Mouse (Mus musculus): Measurements from ENCODE around the gene Nek6. TPM values are rescaled to one million over a fixed set of nuclear protein-coding genes. Genes with fewer than 3 reads are reported as not detected.

Gene Nek6
- polyA plus RNA-seq, 1 experiment from 2014 or later = 90.1 TPM

GRCm38 (mm10) chr2:38484556-38484955 is 26.9 kb upstream of the Nek6 start:
- Histone ChIP-seq H3K27me3 (ENCODE audit: insufficient read depth, poor library complexity, severe bottlenecking) (0 out of 2 replicates have a peak, but pooled peaks cover 4% of the 10 kb centered on the region), H3K4me3 (no peak overlapping the region), H3K36me3 (no peaks in the 10 kb centered on the region), H3K4me1 (peaks cover 27% of the 10 kb centered on the region), H3K9me3 (no peaks in the 10 kb centered on the region), H3K27ac (peak overlapping the region; percentile 36; the same call in 1 of the 2 replicates)
- WGBS = 55% methylated on average over 11 of the region's 11 CpGs
- DNase-seq (ENCODE audit: low spot score) = no peak

- H3K36me3 ChIP-seq = no peaks in the 10 kb centered on the region
- peaks cover 27% of the 10 kb centered on the region for H3K4me1 ChIP-seq
- no peak overlapping the region for H3K4me3 ChIP-seq
- 74% methylated on average over 3 of the region's 3 CpGs for WGBS
- 0 out of 2 replicates have a peak overlapping the region, but pooled peaks have one; percentile 49 for H3K27ac ChIP-seq
- no peak for DNase-seq (ENCODE audit: low spot score)
- no peaks in the 10 kb centered on the region for H3K9me3 ChIP-seq
- 0 out of 2 replicates have a peak, but pooled peaks cover 4% of the 10 kb centered on the region for H3K27me3 ChIP-seq (ENCODE audit: insufficient read depth, poor library complexity, severe bottlenecking)
These were observed 26.0 kb upstream of the Nek6 start for GRCm38 (mm10) chr2:38485409-38485808.

GRCm38 (mm10) chr2:38485957-38486931 is 25.2 kb upstream of the Nek6 start:
- 60% methylated on average over 6 of the region's 6 CpGs for WGBS
- Histone ChIP-seq H3K27me3 (ENCODE audit: insufficient read depth, poor library complexity, severe bottlenecking) (0 out of 2 replicates have a peak, but pooled peaks cover 4% of the 10 kb centered on the region), H3K4me3 (no peak overlapping the region), H3K4me1 (peaks cover 27% of the 10 kb centered on the region), H3K9me3 (no peaks in the 10 kb centered on the region), H3K27ac (peak overlapping the region; percentile 49), H3K36me3 (no peaks in the 10 kb centered on the region)
- no peak for DNase-seq (ENCODE audit: low spot score)

GRCm38 (mm10) chr2:38497594-38497993 is 13.8 kb upstream of the Nek6 start:
- H3K27me3 ChIP-seq (ENCODE audit: insufficient read depth, poor library complexity, severe bottlenecking) = no peaks in the 10 kb centered on the region
- no peak overlapping the region for H3K27ac ChIP-seq
- H3K4me3 ChIP-seq = no peak overlapping the region
- DNase-seq (ENCODE audit: low spot score) = no peak
- no peaks in the 10 kb centered on the region; the same call in 1 of the 2 replicates for H3K4me1 ChIP-seq
- H3K36me3 ChIP-seq = no peaks in the 10 kb centered on the region
- no peaks in the 10 kb centered on the region for H3K9me3 ChIP-seq

GRCm38 (mm10) chr2:38501606-38502005 is 9.8 kb upstream of the Nek6 start:
- WGBS = 25% methylated on average over 1 of the region's 1 CpGs
- no peak overlapping the region for H3K4me3 ChIP-seq
- DNase-seq (ENCODE audit: low spot score) = no peak
- no peaks in the 10 kb centered on the region; the same call in 1 of the 2 replicates for H3K4me1 ChIP-seq
- no peak overlapping the region for H3K27ac ChIP-seq
- no peaks in the 10 kb centered on the region for H3K36me3 ChIP-seq
- no peaks in the 10 kb centered on the region for H3K27me3 ChIP-seq (ENCODE audit: insufficient read depth, poor library complexity, severe bottlenecking)
- no peaks in the 10 kb centered on the region for H3K9me3 ChIP-seq

- DNase-seq (ENCODE audit: low spot score) = no peak
- Histone ChIP-seq H3K36me3 (no peaks in the 10 kb centered on the region), H3K4me1 (no peaks in the 10 kb centered on the region; the same call in 1 of the 2 replicates), H3K27ac (no peak overlapping the region), H3K4me3 (no peak overlapping the region), H3K9me3 (no peaks in the 10 kb centered on the region), H3K27me3 (ENCODE audit: insufficient read depth, poor library complexity, severe bottlenecking) (no peaks in the 10 kb centered on the region)
- WGBS = 69% methylated on average over 6 of the region's 6 CpGs
These were observed 9.3 kb upstream of the Nek6 start for GRCm38 (mm10) chr2:38502123-38502522.

GRCm38 (mm10) chr2:38502747-38503146 is 8.7 kb upstream of the Nek6 start:
- no peak for DNase-seq (ENCODE audit: low spot score)
- Histone ChIP-seq H3K9me3 (no peaks in the 10 kb centered on the region), H3K4me1 (no peaks in the 10 kb centered on the region; the same call in 1 of the 2 replicates), H3K4me3 (no peak overlapping the region), H3K27me3 (ENCODE audit: insufficient read depth, poor library complexity, severe bottlenecking) (no peaks in the 10 kb centered on the region), H3K36me3 (no peaks in the 10 kb centered on the region), H3K27ac (no peak overlapping the region)
- 92% methylated on average over 3 of the region's 3 CpGs for WGBS

- DNase-seq (ENCODE audit: low spot score) = no peak
- Histone ChIP-seq H3K9me3 (no peaks in the 10 kb centered on the region), H3K27ac (no peak overlapping the region), H3K36me3 (no peaks in the 10 kb centered on the region), H3K4me1 (no peaks in the 10 kb centered on the region; the same call in 1 of the 2 replicates), H3K4me3 (no peak overlapping the region), H3K27me3 (ENCODE audit: insufficient read depth, poor library complexity, severe bottlenecking) (no peaks in the 10 kb centered on the region)
- WGBS = 67% methylated on average over 6 of the region's 6 CpGs
These were observed 7.1 kb upstream of the Nek6 start for GRCm38 (mm10) chr2:38504311-38504710.

- Histone ChIP-seq H3K9me3 (no peaks in the 10 kb centered on the region), H3K27me3 (ENCODE audit: insufficient read depth, poor library complexity, severe bottlenecking) (peaks cover 7% of the 10 kb centered on the region; the same call in 1 of the 2 replicates), H3K27ac (no peak overlapping the region), H3K4me3 (no peak overlapping the region), H3K4me1 (peaks cover 3% of the 10 kb centered on the region), H3K36me3 (no peaks in the 10 kb centered on the region)
- no peak for DNase-seq (ENCODE audit: low spot score)
- 80% methylated on average over 1 of the region's 1 CpGs for WGBS
These were observed 4.3 kb upstream of the Nek6 start for GRCm38 (mm10) chr2:38507181-38507580.

GRCm38 (mm10) chr2:38509004-38509719 is 2.3 kb upstream of the Nek6 start:
- no peaks in the 10 kb centered on the region for H3K9me3 ChIP-seq
- DNase-seq (ENCODE audit: low spot score) = no peak

GRCm38 (mm10) chr2:38510120-38510519 is 1.3 kb upstream of the Nek6 start:
- 97% methylated on average over 1 of the region's 1 CpGs for WGBS
- Histone ChIP-seq H3K36me3 (no peaks in the 10 kb centered on the region), H3K4me3 (no peak overlapping the region), H3K9me3 (no peaks in the 10 kb centered on the region), H3K27me3 (ENCODE audit: insufficient read depth, poor library complexity, severe bottlenecking) (peaks cover 7% of the 10 kb centered on the region; the same call in 1 of the 2 replicates), H3K27ac (no peak overlapping the region), H3K4me1 (peaks cover 29% of the 10 kb centered on the region)
- DNase-seq (ENCODE audit: low spot score) = no peak

More at GRCm38 (mm10) chr2:38509004-38509719, 2.3 kb upstream of the Nek6 start:
- Histone ChIP-seq H3K27me3 (ENCODE audit: insufficient read depth, poor library complexity, severe bottlenecking) (peaks cover 7% of the 10 kb centered on the region; the same call in 1 of the 2 replicates), H3K4me1 (peaks cover 21% of the 10 kb centered on the region), H3K27ac (no peak overlapping the region), H3K4me3 (no peak overlapping the region), H3K36me3 (no peaks in the 10 kb centered on the region)
- WGBS = 76% methylated on average over 7 of the region's 7 CpGs

- no peak for DNase-seq (ENCODE audit: low spot score)
- WGBS = 27% methylated on average over 16 of the region's 16 CpGs
- Histone ChIP-seq H3K36me3 (0 out of 2 replicates have a peak, but pooled peaks cover 5% of the 10 kb centered on the region), H3K27me3 (ENCODE audit: insufficient read depth, poor library complexity, severe bottlenecking) (peaks cover 7% of the 10 kb centered on the region; the same call in 1 of the 2 replicates), H3K4me1 (peaks cover 49% of the 10 kb centered on the region), H3K4me3 (peak overlapping the region; percentile 96), H3K27ac (peak overlapping the region; percentile 98), H3K9me3 (no peaks in the 10 kb centered on the region)
These were observed 1.1 kb downstream of the Nek6 start for GRCm38 (mm10) chr2:38512308-38513182.

Data from heart, embryonic 10.5 days (tissue).